Comparison of ENCODE assay signal across 1 mouse cellular context in genomic region chr11:115512407-115513183, GRCm38 (mm10).
TF ChIP-seq lines count a peak whose summit lies in the region.

No protein-coding gene starts in this region.

TF ChIP-seq in CH12.LX, 34 proteins besides CTCF, POLR2A, EP300 and RAD21:
- TF ChIP-seq E2F4 (IDR thresholded peaks at IDR 0.05; ENCODE audit: insufficient replicate concordance, low read depth, low read length) (0 out of 2 replicates have a peak, but pooled peaks have one; percentile 12), MYC (IDR thresholded peaks at IDR 0.05; ENCODE audit: low read depth, low read length) (peak; percentile 85; the same call in 1 of the 2 replicates), TBP (conservative IDR thresholded peaks at IDR 0.05; ENCODE audit: low read depth, low read length) (0 out of 2 replicates have a peak, but pooled peaks have one; percentile 46), SIN3A (IDR thresholded peaks at IDR 0.05; ENCODE audit: low read length) (peak; percentile 96), MAFK (IDR thresholded peaks at IDR 0.05; ENCODE audit: insufficient replicate concordance, low read length) (no peak), ELF1 (IDR thresholded peaks at IDR 0.05; ENCODE audit: low read depth, low read length) (peak; percentile 86), MXI1 (IDR thresholded peaks at IDR 0.05; ENCODE audit: low read depth, low read length) (peak; percentile 77), CHD1 (IDR thresholded peaks at IDR 0.05; ENCODE audit: low read depth, low read length) (peak; percentile 73; the same call in 1 of the 2 replicates), TCF12 (IDR thresholded peaks at IDR 0.05; ENCODE audit: low read depth, low read length) (peak; percentile 12; the same call in 1 of the 2 replicates), NRF1 (IDR thresholded peaks at IDR 0.05; ENCODE audit: low read depth, low read length) (no peak), PAX5 (IDR thresholded peaks at IDR 0.05; ENCODE audit: low read length) (no peak), MAZ (IDR thresholded peaks at IDR 0.05; ENCODE audit: low read depth, low read length) (0 out of 2 replicates have a peak, but pooled peaks have one; percentile 52), SMC3 (IDR thresholded peaks at IDR 0.05; ENCODE audit: low read depth, low read length) (no peak), IRF4 (IDR thresholded peaks at IDR 0.05; ENCODE audit: low read depth, low read length) (peak; percentile 78), CHD2 (IDR thresholded peaks at IDR 0.05; ENCODE audit: low read length) (no peak), ZKSCAN1 (IDR thresholded peaks at IDR 0.05; ENCODE audit: borderline replicate concordance, low read depth, low read length) (no peak)
